Mouse (Mus musculus) liver, postnatal 0 days (tissue): ENCODE data around the gene Troap. TPM values are rescaled to one million over a fixed set of nuclear protein-coding genes. Genes with fewer than 3 reads are reported as not detected.

Experiments
- ATAC-seq: fragments of 200-750 bp; cut with Nextera tagmentation; 2 replicates; pipeline ENCODE4 v1.8.0; 2017; ENCODE audit warnings: mild to moderate bottlenecking, moderate library complexity
- DNase-seq: peaks from one replicate; pipeline ENCODE4 v3.0.0-alpha.2; 2016
- H3K27ac ChIP-seq: fragments of 300-500 bp; sonication (generic); 2 replicates; pipeline ENCODE4 v1.5.1; 2014; ENCODE audit warnings: antibody characterized with exemption, moderate library complexity, mild to moderate bottlenecking, low read depth
- H3K27me3 ChIP-seq: fragments of 300-500 bp; sonication (generic); 2 replicates; pipeline ENCODE4 v1.6.1; 2014; ENCODE audit warnings: low read length, control low read depth, mixed read lengths; ENCODE audit not compliant: insufficient read depth
- H3K36me3 ChIP-seq: fragments of 300-500 bp; sonication (generic); replicated peaks from 2 replicates; pipeline ENCODE4 v1.6.1; 2014; ENCODE audit warnings: mild to moderate bottlenecking, control low read depth, low read length, moderate library complexity, mixed read lengths; ENCODE audit not compliant: insufficient read depth
- H3K4me1 ChIP-seq: fragments of 300-500 bp; sonication (generic); 2 replicates; pipeline ENCODE4 v1.6.1; 2014; ENCODE audit warnings: antibody characterized with exemption, mild to moderate bottlenecking, control low read depth; ENCODE audit not compliant: insufficient read depth
- H3K4me2 ChIP-seq: fragments of 300-500 bp; sonication (generic); 2 replicates; pipeline ENCODE4 v1.6.1; 2014; ENCODE audit warnings: low read depth, mild to moderate bottlenecking, low read length, moderate library complexity, mixed read lengths
- H3K4me3 ChIP-seq: fragments of 300-500 bp; sonication (generic); 2 replicates; pipeline ENCODE4 v1.5.1; 2014; ENCODE audit warnings: low read depth, low read length
- H3K9ac ChIP-seq: fragments of 300-500 bp; sonication (generic); replicated peaks from 2 replicates; pipeline ENCODE4 v1.6.1; 2014; ENCODE audit warnings: mild to moderate bottlenecking, moderate library complexity
- H3K9me3 ChIP-seq: fragments of 300-500 bp; sonication (generic); 2 replicates; pipeline ENCODE4 v1.6.1; 2016; ENCODE audit warnings: mild to moderate bottlenecking, control low read depth, low read length, mixed read lengths
- CTCF ChIP-seq: sonication (generic); IDR thresholded peaks from 2 replicates; pipeline ENCODE4 v1.5.1; 2016; ENCODE audit warnings: antibody characterized with exemption, low read depth
- EP300 ChIP-seq: IDR thresholded peaks from 2 replicates; pipeline ENCODE4 v1.6.1; 2016; ENCODE audit warnings: antibody characterized with exemption, low read depth, mild to moderate bottlenecking
- WGBS: fragments of 180-500 bp; shearing (Covaris S2); extraction: QIAGEN DNeasy Blood & Tissue Kit; methylation state at CpG from one replicate; pipeline ENCODE4 v1.1.7; 2014; ENCODE audit not compliant: insufficient replicate concordance; 5-methylcytosine and 5-hydroxymethylcytosine counted together
- polyA plus RNA-seq: library from polyadenylated mRNA; unstranded; fragments of >200 nt; fragmentation: Nextera tagmentation; extraction: Ambion mirVana; gene quantifications from 2 replicates; pipeline ENCODE4 v1.2.1, GENCODE M21; 2015

The Troap gene
- polyA plus RNA-seq, 1 experiment from 2014 or later = 6.7 TPM

- ATAC-seq (no peak), DNase-seq (peak; percentile 55)
- Histone ChIP-seq H3K36me3 (no peaks in the 10 kb centered on the region), H3K4me2 (no peak overlapping the region), H3K9me3 (no peaks in the 10 kb centered on the region), H3K27me3 (peaks cover 23% of the 10 kb centered on the region), H3K4me1 (no peaks in the 10 kb centered on the region; the same call in 1 of the 2 replicates), H3K4me3 (no peak overlapping the region), H3K9ac (no peak overlapping the region), H3K27ac (no peak overlapping the region)
- TF ChIP-seq EP300 = no peak
- peak; percentile 93 for TF ChIP-seq CTCF
- WGBS = 32% methylated on average over 13 of the region's 13 CpGs
Observed at GRCm38 (mm10) chr15:99049473-99050253, 24.7 kb upstream of the Troap start.

GRCm38 (mm10) chr15:99053373-99053772 lies 21.0 kb upstream of the Troap start:
- H3K27ac ChIP-seq = no peak overlapping the region
- no peak for TF ChIP-seq EP300
- no peak for TF ChIP-seq CTCF
- peaks cover 58% of the 10 kb centered on the region for H3K27me3 ChIP-seq
- no peak overlapping the region for H3K4me2 ChIP-seq
- no peaks in the 10 kb centered on the region for H3K9me3 ChIP-seq
- no peak overlapping the region for H3K9ac ChIP-seq
- WGBS = 36% methylated on average over 9 of the region's 9 CpGs
- no peak for ATAC-seq
- DNase-seq = peak; percentile 15
- H3K4me1 ChIP-seq = peaks cover 9% of the 10 kb centered on the region
- no peak overlapping the region for H3K4me3 ChIP-seq
- no peaks in the 10 kb centered on the region for H3K36me3 ChIP-seq

DNA sequence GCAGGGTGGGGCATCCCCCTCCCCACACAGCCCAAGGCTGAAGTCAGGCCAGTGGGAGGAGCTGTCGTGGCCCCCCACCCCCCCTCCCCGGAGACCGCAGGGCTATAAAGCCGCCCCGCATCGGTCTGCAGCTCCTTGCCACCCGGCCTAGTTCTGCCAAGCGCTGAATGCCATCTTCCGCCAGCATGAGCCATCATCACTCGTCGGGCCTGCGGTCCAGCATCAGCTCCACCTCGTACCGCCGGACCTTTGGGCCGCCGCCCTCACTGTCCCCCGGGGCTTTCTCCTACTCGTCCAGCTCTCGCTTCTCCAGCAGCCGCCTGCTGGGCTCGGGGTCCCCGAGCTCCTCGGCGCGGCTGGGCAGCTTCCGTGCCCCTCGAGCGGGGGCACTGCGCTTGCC lies 19.3 kb upstream of the Troap start, which contains the start of gene Prph:
Prph (plus strand) TSS at position 135 of the 400 bp plus-strand sequence.
- H3K27me3 ChIP-seq = peaks cover 69% of the 10 kb centered on the region
- H3K4me1 ChIP-seq = peaks cover 9% of the 10 kb centered on the region
- H3K9ac ChIP-seq = no peak within 1 kb of the TSS
- H3K4me3 ChIP-seq = peak within 1 kb of the TSS; percentile 14
- WGBS = 6% methylated on average over 30 of the region's 30 CpGs
- peak within 1 kb of the TSS; percentile 44 for H3K4me2 ChIP-seq
- H3K9me3 ChIP-seq = no peaks in the 10 kb centered on the region
- ATAC-seq = 0 out of 2 replicates have a peak, but pooled peaks have one; percentile 2
- no peak within 1 kb of the TSS for H3K27ac ChIP-seq
- DNase-seq = peak; percentile 17
- no peaks in the 10 kb centered on the region for H3K36me3 ChIP-seq
- TF ChIP-seq CTCF = no peak
- no peak for TF ChIP-seq EP300

- Histone ChIP-seq H3K36me3 (no peaks in the 10 kb centered on the region), H3K27me3 (peaks cover 70% of the 10 kb centered on the region), H3K9me3 (no peaks in the 10 kb centered on the region), H3K4me2 (peak overlapping the region; percentile 44), H3K27ac (no peak overlapping the region), H3K9ac (no peak overlapping the region), H3K4me3 (peak overlapping the region; percentile 14), H3K4me1 (peaks cover 9% of the 10 kb centered on the region)
- WGBS = 1% methylated on average over 32 of the region's 37 CpGs
- ATAC-seq (peak; percentile 63), DNase-seq (peak; percentile 34)
- no peak for TF ChIP-seq EP300
- no peak for TF ChIP-seq CTCF
Observed at GRCm38 (mm10) chr15:99055511-99055961, 18.8 kb upstream of the Troap start.

DNA sequence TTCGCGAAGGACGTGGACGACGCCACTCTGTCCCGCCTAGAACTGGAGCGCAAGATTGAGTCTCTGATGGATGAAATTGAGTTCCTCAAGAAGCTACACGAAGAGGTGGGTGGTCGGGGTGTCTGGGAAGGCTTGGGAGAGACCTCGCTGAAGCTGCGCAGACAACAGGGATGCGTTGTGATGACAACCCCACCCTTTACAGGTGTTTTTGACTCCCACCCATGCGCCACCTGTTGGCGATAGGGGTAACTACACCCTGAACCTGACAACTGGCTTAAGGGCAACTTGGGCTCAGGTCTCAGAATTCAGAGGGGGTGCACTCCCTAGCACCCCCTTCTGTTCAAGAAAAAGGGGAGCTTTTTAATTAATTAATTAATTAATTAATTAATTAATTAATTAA lies 18.0 kb upstream of the Troap start:
- no peak overlapping the region for H3K4me3 ChIP-seq
- peak; percentile 71 for DNase-seq
- ATAC-seq = peak; percentile 4; the same call in 1 of the 2 replicates
- H3K4me1 ChIP-seq = peaks cover 9% of the 10 kb centered on the region
- H3K9ac ChIP-seq = no peak overlapping the region
- H3K9me3 ChIP-seq = no peaks in the 10 kb centered on the region
- H3K4me2 ChIP-seq = no peak overlapping the region
- no peaks in the 10 kb centered on the region for H3K36me3 ChIP-seq
- TF ChIP-seq EP300 (no peak), CTCF (peak; percentile 82)
- WGBS = 13% methylated on average over 14 of the region's 14 CpGs
- peaks cover 70% of the 10 kb centered on the region for H3K27me3 ChIP-seq
- H3K27ac ChIP-seq = no peak overlapping the region

DNA sequence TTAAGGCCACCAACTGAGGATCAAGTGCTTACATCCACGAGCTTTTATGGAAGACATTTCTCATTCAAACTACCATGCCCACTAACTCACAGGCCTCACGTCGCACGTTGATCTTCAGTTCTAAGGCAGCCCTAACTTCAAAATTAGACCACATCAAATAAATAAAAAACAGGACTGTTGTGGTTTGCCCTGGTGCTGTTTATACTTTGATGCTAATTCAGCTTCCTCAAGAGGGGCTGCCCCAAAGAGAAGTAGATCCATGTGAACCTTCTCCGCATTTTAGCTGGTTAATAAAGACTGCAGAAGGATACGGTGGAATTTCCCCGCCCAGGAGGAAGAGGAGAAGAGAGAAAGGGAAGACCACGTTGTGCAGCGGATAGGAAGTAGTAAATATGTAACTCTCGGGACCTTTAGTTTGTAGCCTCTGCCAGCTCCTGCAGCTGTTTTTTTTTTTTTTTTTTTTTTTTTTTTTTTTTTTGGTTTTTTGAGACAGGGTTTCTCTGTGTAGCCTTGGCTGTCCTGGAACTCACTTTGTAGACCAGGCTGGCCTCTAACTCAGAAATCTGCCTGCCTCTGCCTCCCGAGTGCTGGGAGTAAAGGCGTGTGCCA lies 8.7 kb upstream of the Troap start:
- Histone ChIP-seq H3K4me3 (no peak overlapping the region), H3K27me3 (no peaks in the 10 kb centered on the region), H3K36me3 (no peaks in the 10 kb centered on the region), H3K4me2 (no peak overlapping the region), H3K4me1 (no peaks in the 10 kb centered on the region), H3K27ac (no peak overlapping the region), H3K9ac (no peak overlapping the region), H3K9me3 (no peaks in the 10 kb centered on the region)
- 59% methylated on average over 12 of the region's 12 CpGs for WGBS
- DNase-seq = no peak
- ATAC-seq = no peak
- TF ChIP-seq EP300 = no peak
- TF ChIP-seq CTCF = no peak
